Mouse (Mus musculus) kidney, postnatal 14 days (tissue): ENCODE measurements around the gene Isca1.
"Not testable (repeated sequence)": the region's sequence is repeated elsewhere in the genome, so short reads cannot be mapped to it uniquely, and the experiment has no call there.

ENCODE experiments used
- DNase-seq: peaks from one replicate; pipeline ENCODE4 v3.0.0; 2022; ENCODE audit warnings: mixed read lengths

Isca1 gene

DNA sequence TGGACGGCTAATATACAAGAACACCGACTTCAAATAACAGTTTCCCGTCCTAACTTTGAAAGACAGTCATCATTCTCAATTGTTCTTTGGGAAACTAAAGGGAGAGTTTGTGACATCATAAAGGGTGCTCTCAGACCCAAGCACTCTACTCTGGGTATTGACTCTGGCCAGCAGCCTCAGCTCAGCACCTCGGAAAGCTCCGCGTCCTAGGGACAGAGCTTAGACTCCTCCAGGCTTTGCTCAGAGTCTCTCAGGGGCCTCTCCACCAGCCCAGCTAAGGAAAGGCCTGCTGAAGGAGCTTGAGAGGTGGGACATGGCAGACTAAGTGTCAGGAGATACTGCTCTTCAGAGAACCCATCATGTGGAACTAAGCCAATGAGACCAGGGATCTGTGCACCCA is 23.4 kb downstream of the Isca1 start:
- no peak for DNase-seq

DNA sequence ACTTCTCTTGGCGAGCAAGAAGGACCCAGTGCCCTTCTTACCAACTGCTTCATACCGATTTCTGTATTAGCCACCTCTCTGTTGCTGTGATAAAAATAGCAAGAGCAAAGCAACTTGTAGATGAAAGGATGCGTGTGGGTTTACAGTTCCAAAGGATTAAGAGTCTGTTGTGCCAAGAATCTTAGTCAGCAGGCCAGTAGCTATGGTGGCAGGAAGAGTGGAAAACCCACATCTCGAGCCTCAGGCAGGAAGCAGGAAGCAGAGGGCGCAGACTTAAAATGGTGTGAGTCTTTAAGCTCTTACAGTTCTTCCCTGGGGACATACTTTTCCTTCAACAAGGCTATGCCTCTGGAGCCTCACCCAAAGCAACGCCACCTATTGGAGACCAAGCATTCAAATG is 24.1 kb downstream of the Isca1 start:
- no peak for DNase-seq

DNA sequence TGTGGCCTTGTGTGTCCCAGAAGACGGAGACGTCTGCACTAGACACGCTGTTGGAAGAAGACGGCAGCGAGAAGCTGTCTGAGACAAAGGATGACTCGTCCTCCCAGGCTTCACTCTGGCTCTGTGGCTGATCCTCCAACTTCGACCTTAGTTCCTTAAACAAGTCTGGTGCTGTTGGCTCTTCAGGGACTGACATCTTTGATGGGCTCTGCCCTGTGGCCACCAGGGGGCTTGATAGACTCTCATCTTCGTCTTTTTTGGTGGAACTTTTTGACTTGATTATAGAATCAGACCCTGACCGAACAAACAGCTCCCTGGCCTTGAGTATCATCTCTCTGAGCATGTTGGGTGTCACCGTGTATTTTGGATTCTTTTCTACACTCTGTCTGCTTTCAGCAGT is 27.9 kb downstream of the Isca1 start:
- peak; percentile 27 for DNase-seq

DNA sequence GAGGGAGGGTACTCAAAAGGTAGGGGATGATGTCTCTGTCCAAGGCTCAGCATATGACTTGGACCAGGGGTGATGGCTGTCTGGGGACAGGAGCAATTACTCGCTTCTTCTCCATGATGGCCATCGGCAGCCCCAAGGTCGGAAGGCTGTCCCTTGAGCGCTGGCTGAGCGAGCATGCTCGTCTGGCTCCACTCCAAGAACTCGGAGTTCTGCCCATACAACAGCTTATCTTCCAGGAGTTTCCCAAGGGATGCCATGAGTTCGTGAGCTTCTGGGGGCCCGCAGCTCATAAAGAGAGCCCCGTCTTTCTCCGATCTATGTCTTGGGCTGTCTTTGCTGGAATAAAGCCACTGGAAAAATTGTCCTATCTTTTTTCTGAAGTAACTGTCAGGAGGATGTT is 28.5 kb downstream of the Isca1 start:
- DNase-seq = peak; percentile 28

DNA sequence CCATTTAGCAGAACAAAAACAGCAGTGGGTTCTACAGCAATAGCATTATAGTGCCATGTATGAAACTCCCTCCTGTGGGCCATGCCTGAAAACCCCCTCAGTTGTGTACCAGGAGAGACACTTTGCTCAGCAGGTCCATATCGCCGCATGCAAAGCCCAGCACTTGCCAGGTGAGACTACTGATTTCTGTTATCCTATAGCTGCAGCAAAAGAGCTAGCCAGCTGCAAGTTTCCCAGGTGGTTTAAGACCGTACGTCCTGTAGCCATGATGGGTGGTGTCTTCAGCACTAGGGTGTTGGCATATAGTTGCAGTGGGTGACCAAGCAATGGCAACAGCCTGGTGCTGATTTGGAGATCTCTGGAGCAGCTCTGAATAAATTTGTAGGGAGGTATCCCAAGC is 30.2 kb downstream of the Isca1 start:
- DNase-seq = no peak

DNA sequence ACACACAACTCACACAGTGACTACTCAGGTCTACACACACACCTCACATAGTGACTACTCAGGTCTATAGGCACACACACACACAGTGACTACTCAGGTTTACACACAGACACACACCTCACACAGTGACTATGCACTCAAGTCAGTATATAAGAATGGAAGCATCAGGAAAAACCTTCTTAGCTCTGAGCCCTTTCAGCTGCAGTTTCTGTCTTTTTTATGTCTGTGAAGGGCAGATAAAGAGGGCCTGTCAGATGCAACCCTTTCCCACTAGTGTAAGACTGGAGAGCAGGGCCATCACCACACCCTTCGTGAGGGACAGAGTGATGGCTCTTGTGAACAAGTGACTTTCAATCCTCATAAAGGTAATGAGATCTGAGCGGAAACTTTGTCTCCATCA is 31.2 kb downstream of the Isca1 start:
- DNase-seq = no peak

DNA sequence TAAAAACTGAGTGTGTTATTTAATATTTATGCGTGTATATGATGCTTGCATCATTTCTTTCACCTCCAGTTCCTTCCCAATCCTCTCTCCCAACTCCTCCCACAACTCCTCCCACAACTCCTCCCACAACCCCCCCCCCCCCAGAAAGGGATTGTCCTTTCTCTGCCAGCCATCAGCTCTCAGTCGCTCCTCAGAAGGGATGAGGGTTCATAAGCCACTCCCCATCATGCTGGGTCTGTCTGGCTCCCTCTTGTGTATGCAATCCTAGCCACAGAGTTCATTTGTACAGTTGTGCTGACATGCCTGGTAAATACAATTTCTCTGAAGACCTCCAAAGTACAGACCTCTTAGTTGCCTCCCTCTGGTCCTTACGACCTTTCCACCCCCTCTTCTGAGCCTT is 34.4 kb downstream of the Isca1 start:
- no peak for DNase-seq

DNA sequence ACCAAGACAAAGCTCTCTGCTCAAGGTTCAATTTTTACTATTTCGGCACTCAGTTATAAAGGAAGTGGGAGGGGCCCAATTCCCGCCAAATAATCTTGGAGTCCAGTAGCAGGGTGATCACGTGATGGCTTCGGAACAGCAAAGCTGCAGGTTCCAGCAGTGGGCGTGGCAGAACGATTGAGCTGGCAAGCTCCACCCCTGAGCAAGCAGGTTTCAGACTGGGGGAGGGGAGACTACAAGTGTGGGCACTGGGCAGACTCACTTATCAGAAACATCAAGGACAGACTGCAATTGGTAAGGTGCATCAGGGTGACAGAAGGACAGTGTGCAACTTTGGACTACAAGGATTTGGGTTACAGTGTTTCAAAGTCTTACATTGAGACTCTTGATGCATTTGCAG is 35.3 kb downstream of the Isca1 start:
- DNase-seq = not testable (repeated sequence)

DNA sequence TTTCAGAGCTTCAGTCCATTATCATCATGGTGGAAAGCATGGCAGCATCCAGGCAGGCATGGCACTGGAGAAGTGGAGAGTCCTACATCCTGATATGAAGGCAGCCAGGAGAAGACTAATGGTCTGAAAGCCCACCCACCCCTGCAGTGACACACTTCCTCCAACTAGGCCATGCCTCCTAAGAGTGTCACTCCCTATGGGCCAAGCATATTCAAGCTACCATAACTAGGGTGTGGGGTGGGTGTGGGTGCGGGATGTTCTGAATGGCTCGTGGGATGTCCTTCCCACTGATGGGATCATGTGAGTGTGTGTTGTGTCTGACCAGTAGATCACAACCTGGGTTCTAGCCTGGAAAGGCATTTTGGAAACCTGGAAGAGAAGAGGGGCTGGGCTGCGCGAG is 35.7 kb downstream of the Isca1 start:
- no peak for DNase-seq

DNA sequence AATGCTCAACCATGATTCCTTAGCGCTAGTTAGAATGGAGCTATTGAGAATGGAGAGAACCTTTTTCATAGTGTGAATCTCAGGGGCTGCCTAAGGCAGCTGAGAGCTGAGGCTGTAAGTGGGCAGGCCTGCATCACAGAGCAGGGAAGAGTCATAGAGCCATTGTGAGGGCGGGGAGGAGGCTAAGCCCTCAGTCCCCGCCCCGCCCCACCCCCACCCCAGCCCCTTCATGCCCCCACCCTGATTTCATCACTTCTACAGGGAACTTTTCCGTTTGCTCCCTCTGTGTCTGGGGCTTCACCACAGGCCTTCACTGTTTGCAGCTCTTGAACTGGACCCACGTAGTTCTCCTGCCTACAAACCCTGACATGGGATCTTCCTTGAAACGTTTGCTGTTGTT is 38.0 kb downstream of the Isca1 start, which contains the start of gene Spata31d1d:
Gene Spata31d1d, minus strand, starts transcription at position 101 of the 400 bp plus-strand sequence.
- DNase-seq = no peak

DNA sequence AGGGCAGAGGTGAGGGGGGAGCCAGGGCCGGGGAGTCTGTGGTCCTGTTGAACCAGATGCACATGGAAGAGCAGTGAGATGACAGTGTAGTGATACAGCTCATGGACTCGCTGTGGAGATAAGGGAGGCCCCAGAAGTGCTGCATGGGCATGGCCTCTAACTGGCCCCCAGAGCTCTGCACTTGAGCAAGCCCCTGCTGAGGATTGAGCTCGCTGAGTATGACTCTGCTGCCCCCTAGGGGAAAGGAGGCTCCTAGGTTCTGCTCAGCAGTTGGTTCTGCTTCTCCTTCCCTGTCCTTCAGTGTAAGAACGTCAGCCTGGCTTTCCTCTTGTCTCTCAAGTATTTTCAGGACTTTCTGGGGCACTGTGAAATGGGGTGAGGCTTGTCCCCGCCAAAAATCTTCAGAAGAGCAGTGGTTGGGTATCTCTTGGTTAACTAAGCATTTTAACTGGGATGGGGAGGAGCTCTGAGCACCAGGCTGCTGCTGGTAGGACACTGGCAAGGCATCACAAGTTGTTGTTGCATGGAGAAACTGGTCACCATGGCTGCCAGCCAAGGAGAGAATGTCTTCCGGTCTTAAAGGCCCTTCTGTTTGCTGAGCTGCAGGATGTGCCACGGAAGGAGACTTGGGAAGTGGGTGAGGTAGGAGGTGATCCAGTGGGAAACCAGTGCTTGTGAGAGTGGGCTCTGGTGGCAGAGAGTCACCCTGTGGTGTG is 41.1 kb downstream of the Isca1 start:
- peak; percentile 85 for DNase-seq

DNA sequence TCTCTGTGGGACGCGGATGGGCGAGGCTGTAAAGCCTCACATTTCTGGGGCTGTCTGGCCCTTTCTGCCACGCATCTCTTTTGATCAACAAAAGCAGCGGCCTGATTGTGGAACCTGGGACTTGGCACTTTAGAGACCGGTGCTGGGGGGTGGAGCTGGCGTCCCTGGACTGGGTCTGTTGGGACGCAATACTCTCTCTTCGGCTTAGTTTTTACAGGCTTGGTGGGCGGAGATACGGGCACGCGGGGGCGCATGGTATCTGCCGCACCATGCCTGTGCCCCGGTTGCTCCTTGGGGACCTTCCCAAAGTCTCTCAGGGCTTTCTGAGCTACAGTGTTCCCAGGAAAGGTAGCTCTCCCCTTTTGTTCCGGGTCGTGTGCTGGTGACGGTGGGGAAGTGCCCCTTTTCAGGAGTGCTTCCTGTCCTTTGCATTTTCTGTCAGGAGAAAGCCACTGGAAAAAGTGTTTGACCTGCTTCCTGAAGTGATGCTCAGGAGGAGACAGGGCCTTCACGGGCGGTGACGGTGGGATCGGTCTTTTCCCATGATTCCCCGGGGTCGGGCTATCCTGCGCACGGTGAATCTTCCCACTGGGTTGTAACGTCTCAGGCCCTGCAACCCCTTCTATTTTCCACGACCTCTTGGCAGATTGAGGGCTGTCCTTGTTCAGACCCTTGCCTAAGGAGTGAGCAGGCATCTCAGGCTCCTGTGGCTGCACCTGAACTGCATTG is 43.3 kb downstream of the Isca1 start:
- no peak for DNase-seq

DNA sequence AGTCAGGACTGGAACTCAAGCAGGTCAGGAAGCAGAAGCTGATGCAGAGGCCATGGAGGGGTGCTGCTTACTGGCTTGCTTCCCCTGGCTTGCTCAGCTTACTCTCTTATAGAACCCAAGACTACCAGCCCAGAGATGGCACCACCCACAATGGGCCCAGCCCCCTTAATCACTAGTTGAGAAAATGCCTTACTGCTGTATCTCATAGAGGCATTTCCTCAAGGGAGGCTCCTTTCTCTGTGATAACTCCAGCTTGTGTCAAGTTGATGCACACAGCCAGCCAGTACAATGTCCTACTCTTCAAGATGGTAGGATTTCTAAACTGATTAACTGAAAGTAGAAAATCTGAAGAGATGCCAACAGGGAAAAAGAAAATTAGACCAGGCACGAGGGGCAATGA is 47.5 kb downstream of the Isca1 start:
- not testable (repeated sequence) for DNase-seq

DNA sequence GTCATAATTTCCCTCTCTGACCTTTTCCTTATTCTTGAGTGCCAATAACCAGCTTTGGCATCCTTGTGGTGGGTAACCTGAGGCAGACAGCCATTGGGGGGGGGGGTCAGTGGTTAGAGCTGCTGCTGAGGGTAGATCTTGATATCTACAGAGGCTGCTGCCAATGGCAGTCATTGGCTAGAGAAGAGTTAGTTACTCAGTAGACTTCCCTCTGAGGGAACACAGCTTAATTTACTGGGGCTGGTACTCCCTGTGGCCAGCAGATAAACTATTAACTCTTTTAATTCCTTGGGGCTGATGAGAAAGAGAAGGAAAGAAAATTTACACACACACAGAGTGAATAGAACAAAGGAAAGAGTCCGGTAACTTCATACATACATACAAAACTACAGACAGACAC is 50.1 kb downstream of the Isca1 start:
- no peak for DNase-seq

DNA sequence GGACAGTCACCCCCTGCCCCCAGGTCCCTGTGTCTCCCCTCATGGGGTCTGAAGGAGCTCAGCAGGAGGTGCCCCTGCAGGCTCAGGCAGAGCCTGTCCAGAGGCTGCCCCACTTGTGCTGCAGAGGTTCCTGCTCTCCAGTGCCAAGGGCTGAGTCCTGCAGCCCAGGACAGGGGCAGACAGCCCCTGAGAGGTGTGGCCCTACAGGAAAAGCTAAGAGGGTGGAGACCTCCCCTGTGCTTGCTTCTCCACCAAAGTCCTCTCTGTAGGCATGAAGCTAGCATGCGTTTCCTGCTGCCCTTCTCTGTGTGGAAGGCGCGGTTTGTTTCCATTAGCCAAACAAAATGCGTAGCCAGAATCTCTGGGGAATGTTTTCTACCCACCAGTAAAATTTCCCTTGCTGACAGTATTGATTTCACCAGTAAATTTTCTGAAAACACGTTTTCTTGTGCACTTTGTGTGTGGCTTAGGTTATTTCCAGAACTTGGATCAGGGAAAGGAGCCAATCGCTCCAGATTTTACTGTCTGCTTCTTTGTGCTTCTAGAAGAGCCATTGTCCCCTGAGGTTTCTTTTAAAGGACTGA is 50.7 kb downstream of the Isca1 start:
- peak; percentile 35 for DNase-seq

DNA sequence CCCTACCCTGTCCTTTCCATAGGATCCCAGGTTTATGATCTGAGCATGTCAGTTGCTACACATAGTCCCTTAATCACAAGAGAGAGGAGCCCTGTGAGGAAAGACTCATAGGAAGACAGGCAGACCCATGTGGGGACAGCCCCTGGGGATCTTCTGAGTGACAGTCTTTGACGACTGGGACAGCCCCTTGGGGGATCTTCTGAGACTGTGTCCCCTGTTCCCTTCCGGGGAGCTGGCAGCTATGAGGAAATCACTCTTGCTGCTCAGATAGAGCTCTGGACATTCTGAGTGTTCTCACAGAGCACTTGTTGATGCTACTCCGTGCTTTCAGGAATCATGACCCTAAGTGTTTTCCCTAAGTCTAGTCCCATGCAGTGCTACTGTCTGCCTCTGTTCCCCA is 55.9 kb downstream of the Isca1 start:
- no peak for DNase-seq

DNA sequence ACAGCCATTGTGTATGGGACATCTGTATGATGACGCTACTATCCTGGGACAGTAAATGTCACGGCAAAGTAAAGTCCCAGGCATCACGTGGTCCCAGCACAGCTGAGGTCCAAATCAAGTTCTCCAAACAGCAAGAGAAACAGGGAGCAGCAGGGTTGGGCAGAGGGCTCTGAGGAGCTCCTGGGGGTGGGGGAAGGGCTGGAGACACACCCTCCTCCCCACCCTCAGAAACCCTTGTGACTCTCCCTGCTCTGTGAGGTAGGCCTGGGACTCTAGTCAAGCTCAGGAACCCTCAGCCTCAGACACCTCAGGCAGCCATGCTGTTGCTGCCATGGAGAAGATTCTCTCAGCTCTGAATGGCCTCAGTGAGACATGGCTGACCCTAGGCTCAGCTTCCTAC is 57.6 kb downstream of the Isca1 start, which contains the start of gene Spata31d1b:
Gene Spata31d1b, plus strand, starts transcription at position 301 of the 400 bp plus-strand sequence.
- not testable (repeated sequence) for DNase-seq

DNA sequence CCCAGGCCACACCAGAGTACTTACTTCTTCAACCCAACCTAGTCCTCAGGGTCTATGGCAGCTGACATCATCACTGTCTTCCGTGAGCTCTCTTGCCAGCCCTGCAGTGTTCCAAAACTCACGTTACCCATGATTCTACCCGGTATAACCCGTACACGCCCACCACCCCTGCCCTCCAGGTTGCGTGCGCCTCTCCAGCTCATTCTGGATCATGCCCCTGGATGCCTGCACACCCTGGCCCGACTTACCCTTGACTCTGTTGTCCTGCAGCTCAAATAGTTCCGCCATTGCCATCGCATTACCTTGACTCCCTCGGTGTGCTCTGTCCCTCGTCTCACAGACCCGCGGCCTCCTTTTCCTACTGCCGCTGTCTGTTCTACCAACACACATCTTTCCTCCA is 59.4 kb downstream of the Isca1 start, which contains the start of gene Spata31d1a:
Gene Spata31d1a, minus strand, starts transcription at position 101 of the 400 bp plus-strand sequence.
- DNase-seq = no peak
